Mouse (Mus musculus) forebrain, embryonic 12.5 days (tissue): ENCODE results near the gene Gm9821. TPM values are rescaled to one million over a fixed set of nuclear protein-coding genes. Genes with fewer than 3 reads are reported as not detected.

ENCODE experiments used
- ATAC-seq: fragments of 200-750 bp; cut with Nextera tagmentation; 2 replicates; pipeline ENCODE4 v1.8.0; 2017; ENCODE audit warnings: moderate TSS enrichment; ENCODE audit not compliant: low FRiP score
- H3K27ac ChIP-seq: fragments of 300-500 bp; sonication (generic); 2 replicates; pipeline ENCODE4 v1.5.1; 2016; ENCODE audit warnings: mild to moderate bottlenecking
- H3K27me3 ChIP-seq: fragments of 300-500 bp; sonication (generic); 2 replicates; pipeline ENCODE4 v1.6.1; 2016; ENCODE audit warnings: mild to moderate bottlenecking
- H3K36me3 ChIP-seq: fragments of 300-500 bp; sonication (generic); replicated peaks from 2 replicates; pipeline ENCODE4 v1.6.1; 2016; ENCODE audit warnings: mild to moderate bottlenecking
- H3K4me1 ChIP-seq: fragments of 300-500 bp; sonication (generic); 2 replicates; pipeline ENCODE4 v1.6.1; 2016
- H3K4me2 ChIP-seq: fragments of 300-500 bp; sonication (generic); 2 replicates; pipeline ENCODE4 v1.6.1; 2016; ENCODE audit warnings: mild to moderate bottlenecking, moderate library complexity
- H3K4me3 ChIP-seq: fragments of 300-500 bp; sonication (generic); replicated peaks from 2 replicates; pipeline ENCODE4 v1.5.1; 2016; ENCODE audit warnings: mild to moderate bottlenecking
- H3K9ac ChIP-seq: fragments of 300-500 bp; sonication (generic); 2 replicates; pipeline ENCODE4 v1.6.1; 2016; ENCODE audit warnings: mild to moderate bottlenecking
- H3K9me3 ChIP-seq: fragments of 300-500 bp; sonication (generic); 2 replicates; pipeline ENCODE4 v1.6.1; 2016
- WGBS: fragments of 180-500 bp; shearing (Covaris S2); methylation state at CpG from one replicate; pipeline ENCODE4 v1.1.7; 2016; 5-methylcytosine and 5-hydroxymethylcytosine counted together
- polyA plus RNA-seq: library from polyadenylated mRNA; unstranded; fragments of >200 nt; fragmentation: Nextera tagmentation; extraction: Ambion mirVana; gene quantifications from 2 replicates; pipeline ENCODE4 v1.2.1, GENCODE M21; 2016

The Gm9821 gene
- polyA plus RNA-seq, 1 experiment from 2014 or later = 0.52 TPM

DNA sequence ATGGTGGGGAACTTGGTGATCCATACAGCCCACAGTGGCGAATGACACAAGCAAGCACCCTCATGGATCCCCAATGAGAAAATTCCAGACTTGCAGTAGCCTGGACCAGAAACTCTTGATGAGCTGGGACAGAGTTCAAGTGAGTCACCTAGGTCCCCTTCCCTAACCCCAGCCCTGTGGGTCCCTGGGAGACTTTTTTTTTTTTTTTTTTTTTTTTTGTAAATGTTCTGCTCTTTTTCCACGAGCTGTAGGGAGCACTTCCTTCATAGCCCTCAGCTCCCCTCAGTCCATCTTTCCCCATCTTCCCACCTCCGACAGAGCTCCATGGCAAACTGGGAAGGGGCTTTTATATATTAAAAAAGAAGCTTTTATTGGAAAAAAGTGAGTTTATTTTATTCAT lies 16.0 kb upstream of the Gm9821 start:
- Histone ChIP-seq H3K9me3 (no peaks in the 10 kb centered on the region), H3K9ac (peak overlapping the region; percentile 95; the same call in 1 of the 2 replicates), H3K4me1 (peaks cover 53% of the 10 kb centered on the region), H3K36me3 (peaks cover 15% of the 10 kb centered on the region; the same call in 1 of the 2 replicates), H3K27me3 (peaks cover 29% of the 10 kb centered on the region), H3K4me3 (peak overlapping the region; percentile 77), H3K4me2 (peak overlapping the region; percentile 82), H3K27ac (0 out of 2 replicates have a peak overlapping the region, but pooled peaks have one; percentile 19)
- WGBS = 49% methylated on average over 3 of the region's 3 CpGs
- ATAC-seq = no peak

DNA sequence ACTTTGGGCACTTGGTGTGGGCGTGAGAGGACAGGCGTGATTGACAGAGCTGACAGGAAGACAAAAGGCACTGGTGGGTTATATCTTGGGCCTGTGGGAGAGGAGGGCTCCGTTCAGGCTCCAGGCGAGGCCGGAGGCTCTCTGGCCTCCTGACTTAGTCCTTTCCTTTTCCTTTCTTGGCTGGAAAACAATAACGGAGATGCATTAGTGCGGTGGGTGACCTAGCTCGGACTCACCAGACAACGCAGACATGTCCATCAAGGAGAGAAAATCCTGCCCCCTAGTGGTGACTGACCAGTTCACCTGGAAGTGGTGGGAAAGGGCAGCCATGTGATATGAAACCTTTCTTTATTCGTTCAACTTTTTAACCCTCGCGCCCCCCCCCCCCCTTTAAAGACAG lies 15.6 kb upstream of the Gm9821 start:
- peak overlapping the region; percentile 77 for H3K4me3 ChIP-seq
- peak overlapping the region; percentile 95 for H3K9ac ChIP-seq
- 0 out of 2 replicates have a peak overlapping the region, but pooled peaks have one; percentile 19 for H3K27ac ChIP-seq
- no peaks in the 10 kb centered on the region for H3K9me3 ChIP-seq
- H3K4me2 ChIP-seq = peak overlapping the region; percentile 82
- peaks cover 24% of the 10 kb centered on the region for H3K27me3 ChIP-seq
- H3K4me1 ChIP-seq = peaks cover 53% of the 10 kb centered on the region
- 3% methylated on average over 12 of the region's 12 CpGs for WGBS
- ATAC-seq = 0 out of 2 replicates have a peak, but pooled peaks have one; percentile 10
- H3K36me3 ChIP-seq = peaks cover 20% of the 10 kb centered on the region

DNA sequence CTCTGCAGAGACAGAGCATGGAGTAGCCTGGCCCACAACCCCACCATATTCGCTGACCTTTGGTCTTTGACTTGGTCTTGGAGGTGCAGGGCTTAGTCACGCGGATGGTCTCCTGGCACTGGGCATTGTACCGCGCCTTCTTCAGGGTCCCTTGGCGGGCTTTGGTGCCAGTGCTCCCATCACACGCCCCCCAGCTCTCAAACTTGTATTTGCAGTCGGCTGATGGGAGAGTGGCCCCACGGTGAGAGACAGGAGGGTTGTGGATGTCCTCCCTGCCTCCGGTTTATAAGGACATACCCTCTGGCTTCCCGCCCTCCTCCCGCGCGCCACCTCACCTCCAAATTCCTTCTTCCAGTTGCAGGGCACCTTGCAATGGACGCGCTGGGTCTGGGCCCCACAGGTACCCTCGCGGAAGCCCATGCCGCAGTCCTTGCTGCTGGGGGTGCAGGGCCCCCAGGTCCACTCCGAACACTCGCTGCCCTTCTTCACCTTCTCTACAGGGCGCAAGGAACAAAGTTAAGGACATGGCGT lies 14.7 kb upstream of the Gm9821 start:
- 0% methylated on average over 23 of the region's 23 CpGs for WGBS
- H3K4me2 ChIP-seq = peak overlapping the region; percentile 82
- peaks cover 15% of the 10 kb centered on the region; the same call in 1 of the 2 replicates for H3K27me3 ChIP-seq
- peaks cover 28% of the 10 kb centered on the region for H3K36me3 ChIP-seq
- H3K4me3 ChIP-seq = peak overlapping the region; percentile 77
- H3K27ac ChIP-seq = peak overlapping the region; percentile 94
- peaks cover 53% of the 10 kb centered on the region for H3K4me1 ChIP-seq
- H3K9ac ChIP-seq = peak overlapping the region; percentile 95
- no peaks in the 10 kb centered on the region for H3K9me3 ChIP-seq
- 0 out of 2 replicates have a peak, but pooled peaks have one; percentile 1 for ATAC-seq

DNA sequence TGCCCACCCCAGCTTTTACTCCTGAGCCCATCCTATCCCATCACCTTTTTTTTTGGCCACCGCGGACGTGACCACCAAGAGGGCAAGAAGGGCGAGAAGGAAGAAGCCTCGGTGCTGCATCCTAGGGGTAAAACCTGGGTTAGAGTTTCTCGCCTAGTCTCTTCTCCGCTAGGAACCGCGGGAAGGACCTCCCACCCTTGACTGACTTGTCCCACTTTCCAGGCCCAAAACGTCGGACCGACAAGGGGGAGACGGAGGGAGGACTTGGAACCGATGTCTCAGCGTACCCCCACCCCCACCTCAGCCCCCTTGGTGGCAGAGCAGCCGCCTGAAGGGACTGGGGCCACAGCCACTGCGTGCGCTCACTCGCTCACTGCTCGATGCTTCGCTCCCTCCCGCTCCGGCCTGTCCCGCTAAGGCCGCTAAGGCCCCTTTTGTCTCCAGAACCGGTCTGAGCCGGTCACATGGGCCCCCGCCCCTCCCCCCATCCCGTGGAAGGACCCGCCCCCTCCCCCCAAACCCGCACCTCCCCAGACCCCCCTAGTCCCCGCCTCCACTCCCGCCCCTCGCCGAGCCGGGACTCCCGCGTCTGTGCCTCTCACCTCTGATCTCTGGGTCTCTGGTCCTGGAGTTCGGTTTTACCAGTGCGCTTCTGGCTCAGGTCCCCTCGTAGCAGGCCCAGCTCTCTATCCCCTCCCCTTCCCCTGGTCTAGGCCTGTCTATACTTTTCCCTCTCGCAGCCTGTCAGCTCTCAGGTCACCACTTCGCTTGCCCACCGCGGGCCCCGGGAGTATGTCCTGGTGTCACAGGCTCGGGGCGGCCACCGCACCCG lies 14.0 kb upstream of the Gm9821 start:
- Histone ChIP-seq H3K9ac (peak overlapping the region; percentile 95), H3K27me3 (peaks cover 11% of the 10 kb centered on the region; the same call in 1 of the 2 replicates), H3K4me2 (peak overlapping the region; percentile 82), H3K36me3 (peaks cover 34% of the 10 kb centered on the region), H3K4me1 (peaks cover 53% of the 10 kb centered on the region), H3K9me3 (no peaks in the 10 kb centered on the region), H3K27ac (peak overlapping the region; percentile 94), H3K4me3 (peak overlapping the region; percentile 77)
- WGBS = under 1% methylated on average over 50 of the region's 50 CpGs
- ATAC-seq = peak; percentile 81

- Histone ChIP-seq H3K4me2 (peak within 1 kb of the TSS; percentile 82), H3K9ac (peak within 1 kb of the TSS; percentile 95), H3K9me3 (no peaks in the 10 kb centered on the region), H3K27me3 (peaks cover 7% of the 10 kb centered on the region; the same call in 1 of the 2 replicates), H3K4me1 (peaks cover 57% of the 10 kb centered on the region), H3K27ac (peak within 1 kb of the TSS; percentile 94), H3K36me3 (peaks cover 40% of the 10 kb centered on the region), H3K4me3 (peak within 1 kb of the TSS; percentile 77)
- ATAC-seq = peak; percentile 15; the same call in 1 of the 2 replicates
- WGBS = 2% methylated on average over 16 of the region's 16 CpGs
Observed at GRCm38 (mm10) chr2:91932160-91932711, 13.3 kb upstream of the Gm9821 start, which contains the start of gene Mdk. Gene Mdk (minus strand): TSS chr2:91932297.

DNA sequence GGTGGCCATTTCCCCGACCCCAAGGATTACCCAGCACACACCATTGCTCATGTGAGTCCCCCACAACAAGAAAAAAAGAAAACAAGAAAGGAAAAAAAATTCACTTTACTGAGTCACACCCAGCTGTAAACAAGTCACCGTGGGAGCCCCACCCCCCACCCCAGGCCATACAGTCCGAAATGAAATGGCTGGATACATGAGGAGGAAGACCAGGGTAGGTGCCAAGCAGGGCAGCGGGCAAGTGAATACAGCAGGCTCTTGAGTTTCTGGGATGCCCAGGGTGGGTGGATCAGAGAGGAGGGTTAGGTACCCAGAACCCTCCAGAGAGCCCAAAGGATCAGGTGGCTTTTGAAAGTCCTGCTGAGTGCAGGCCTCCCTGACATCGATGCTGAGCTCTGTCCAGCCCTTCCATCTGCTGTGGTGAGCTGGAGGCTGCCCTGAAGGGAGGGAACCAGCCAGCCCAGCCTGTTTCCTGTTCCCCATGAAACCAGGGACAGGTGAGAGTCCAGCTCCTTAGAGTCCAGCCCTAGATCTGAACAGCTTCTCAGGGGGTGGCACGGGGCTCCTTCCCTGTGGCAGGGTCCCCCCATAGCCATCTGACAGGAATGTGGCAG lies 12.7 kb upstream of the Gm9821 start:
- peak overlapping the region; percentile 77; the same call in 1 of the 2 replicates for H3K4me3 ChIP-seq
- H3K4me2 ChIP-seq = peak overlapping the region; percentile 82
- 9% methylated on average over 6 of the region's 6 CpGs for WGBS
- ATAC-seq = no peak
- peaks cover 56% of the 10 kb centered on the region for H3K4me1 ChIP-seq
- H3K9ac ChIP-seq = 0 out of 2 replicates have a peak overlapping the region, but pooled peaks have one; percentile 95
- H3K9me3 ChIP-seq = no peaks in the 10 kb centered on the region
- peak overlapping the region; percentile 94 for H3K27ac ChIP-seq
- H3K36me3 ChIP-seq = peaks cover 46% of the 10 kb centered on the region
- 0 out of 2 replicates have a peak, but pooled peaks cover 7% of the 10 kb centered on the region for H3K27me3 ChIP-seq

DNA sequence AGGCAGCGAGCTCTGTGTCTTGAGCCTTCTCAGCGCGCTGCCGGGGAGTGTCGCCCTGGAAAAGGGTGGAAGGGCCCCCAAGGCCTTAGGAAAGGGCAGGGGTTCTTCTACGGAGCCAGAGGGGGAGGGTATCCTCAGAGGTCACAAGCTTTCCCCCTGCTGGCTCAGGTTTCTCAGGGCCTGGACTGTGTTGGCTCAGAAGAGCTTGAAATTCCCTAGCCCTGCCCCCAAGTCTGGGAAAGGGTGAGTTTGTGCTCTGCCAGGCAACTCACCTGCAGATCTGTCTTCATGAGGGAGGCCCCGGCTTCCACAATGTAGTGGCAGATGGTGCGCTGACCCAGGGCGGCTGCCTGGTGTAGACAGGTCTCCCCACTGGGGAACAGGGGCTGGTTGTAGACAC lies 12.0 kb upstream of the Gm9821 start:
- Histone ChIP-seq H3K4me2 (no peak overlapping the region), H3K4me3 (no peak overlapping the region), H3K4me1 (peaks cover 50% of the 10 kb centered on the region), H3K9me3 (no peaks in the 10 kb centered on the region), H3K27me3 (0 out of 2 replicates have a peak, but pooled peaks cover 4% of the 10 kb centered on the region), H3K36me3 (peaks cover 51% of the 10 kb centered on the region), H3K9ac (peak overlapping the region; percentile 36; the same call in 1 of the 2 replicates), H3K27ac (peak overlapping the region; percentile 94)
- WGBS = 30% methylated on average over 9 of the region's 9 CpGs
- ATAC-seq = no peak

DNA sequence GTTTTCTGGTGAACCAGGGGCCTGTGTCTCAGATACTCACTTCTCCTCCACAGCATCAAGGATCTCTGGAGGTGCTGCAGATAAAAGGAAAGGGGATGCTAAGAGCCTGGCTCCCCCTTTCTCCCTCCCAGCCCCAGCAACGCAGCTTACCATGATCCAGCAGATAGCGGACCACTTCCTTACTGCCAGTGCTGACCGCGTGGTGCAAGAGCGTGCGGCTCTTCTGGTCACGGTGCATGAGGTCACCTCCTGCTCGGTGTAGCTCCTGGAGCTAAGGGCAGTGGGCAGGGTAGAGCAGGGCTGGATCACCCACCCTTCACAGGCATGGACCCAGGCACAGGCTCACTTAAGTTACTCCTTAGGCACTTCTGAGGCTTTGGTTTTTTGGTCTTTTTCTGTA lies 11.5 kb upstream of the Gm9821 start:
- H3K9ac ChIP-seq = no peak overlapping the region
- WGBS = 69% methylated on average over 8 of the region's 8 CpGs
- ATAC-seq = no peak
- peaks cover 49% of the 10 kb centered on the region for H3K4me1 ChIP-seq
- H3K4me2 ChIP-seq = no peak overlapping the region
- no peak overlapping the region for H3K4me3 ChIP-seq
- no peaks in the 10 kb centered on the region for H3K9me3 ChIP-seq
- peaks cover 51% of the 10 kb centered on the region for H3K36me3 ChIP-seq
- 0 out of 2 replicates have a peak, but pooled peaks cover under 1% of the 10 kb centered on the region for H3K27me3 ChIP-seq
- H3K27ac ChIP-seq = 0 out of 2 replicates have a peak overlapping the region, but pooled peaks have one; percentile 94

GRCm38 (mm10) chr2:91934826-91935525 lies 10.5 kb upstream of the Gm9821 start:
- H3K4me1 ChIP-seq = peaks cover 40% of the 10 kb centered on the region
- H3K36me3 ChIP-seq = peaks cover 58% of the 10 kb centered on the region
- no peak overlapping the region for H3K9ac ChIP-seq
- no peaks in the 10 kb centered on the region for H3K9me3 ChIP-seq
- no peak overlapping the region for H3K4me2 ChIP-seq
- no peak overlapping the region for H3K27ac ChIP-seq
- ATAC-seq = no peak
- H3K4me3 ChIP-seq = no peak overlapping the region
- H3K27me3 ChIP-seq = no peaks in the 10 kb centered on the region
- 89% methylated on average over 9 of the region's 9 CpGs for WGBS

DNA sequence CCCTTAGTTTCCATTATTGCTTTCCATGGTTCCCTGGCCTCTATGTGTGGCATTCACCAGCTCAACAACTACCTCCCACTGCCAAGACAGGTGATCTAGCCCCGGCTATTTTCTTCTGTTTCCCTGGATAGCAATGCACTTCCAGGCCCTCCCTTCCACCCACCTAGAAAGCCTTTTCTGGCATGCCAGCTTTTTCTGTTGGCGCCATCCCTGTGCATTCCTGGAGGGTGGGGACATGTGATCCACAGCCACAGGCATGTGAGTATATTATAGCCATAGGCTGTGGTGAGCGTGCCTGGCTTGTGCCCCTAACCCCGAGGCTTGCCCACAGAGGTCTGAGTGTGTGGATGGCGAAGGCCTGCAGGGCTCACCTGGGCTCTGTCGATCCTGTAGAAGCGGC lies 9.3 kb upstream of the Gm9821 start:
- no peak for ATAC-seq
- peaks cover 30% of the 10 kb centered on the region for H3K4me1 ChIP-seq
- no peak overlapping the region for H3K27ac ChIP-seq
- no peak overlapping the region for H3K9ac ChIP-seq
- peaks cover 59% of the 10 kb centered on the region for H3K36me3 ChIP-seq
- H3K4me3 ChIP-seq = no peak overlapping the region
- H3K4me2 ChIP-seq = no peak overlapping the region
- 93% methylated on average over 7 of the region's 7 CpGs for WGBS
- H3K9me3 ChIP-seq = no peaks in the 10 kb centered on the region
- H3K27me3 ChIP-seq = no peaks in the 10 kb centered on the region

DNA sequence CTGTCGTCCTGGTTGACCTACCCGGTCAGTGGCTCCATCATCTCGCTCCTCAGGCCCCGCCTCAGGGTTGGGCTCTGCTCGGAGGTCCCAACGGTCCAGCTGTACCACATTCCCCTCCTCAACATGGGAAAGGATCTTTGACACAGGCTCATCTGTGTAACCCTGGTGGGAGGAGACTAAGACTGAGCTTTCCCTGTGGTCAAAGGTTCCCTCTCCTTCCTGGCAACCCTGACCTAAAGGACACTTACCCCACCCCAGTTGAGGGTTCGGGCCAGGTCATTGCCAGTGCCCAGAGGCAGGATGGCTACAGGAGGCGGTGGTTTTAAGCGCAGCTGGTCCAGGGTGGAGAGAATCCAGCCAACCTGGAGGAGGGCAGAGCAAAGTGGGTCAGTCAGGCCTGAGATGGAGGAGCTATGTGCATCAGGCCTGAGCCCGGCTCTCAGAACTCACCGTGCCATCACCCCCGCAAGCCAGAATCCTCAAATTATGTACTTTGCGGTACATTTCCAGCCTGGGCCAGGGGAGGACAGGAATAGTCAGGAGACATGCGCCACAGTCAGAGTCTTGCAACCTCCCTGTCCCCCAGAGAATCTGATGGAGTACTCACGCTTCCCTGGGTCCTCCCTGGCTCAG lies 6.1 kb upstream of the Gm9821 start:
- no peak overlapping the region for H3K4me3 ChIP-seq
- H3K9me3 ChIP-seq = no peaks in the 10 kb centered on the region
- H3K36me3 ChIP-seq = peaks cover 53% of the 10 kb centered on the region
- no peak overlapping the region for H3K4me2 ChIP-seq
- H3K4me1 ChIP-seq = peaks cover 7% of the 10 kb centered on the region; the same call in 1 of the 2 replicates
- no peak overlapping the region for H3K27ac ChIP-seq
- H3K27me3 ChIP-seq = no peaks in the 10 kb centered on the region
- no peak for ATAC-seq
- WGBS = 86% methylated on average over 15 of the region's 15 CpGs
- H3K9ac ChIP-seq = no peak overlapping the region
